Mouse (Mus musculus) ES-E14 (cell line): ENCODE data around the gene BC035044. TPM values are rescaled to one million over a fixed set of nuclear protein-coding genes. Genes with fewer than 3 reads are reported as not detected.
"Not testable (repeated sequence)": the region's sequence is repeated elsewhere in the genome, so short reads cannot be mapped to it uniquely, and the experiment has no call there.

Experiments
- DNase-seq: peaks from one replicate; pipeline ENCODE4 v3.0.0-alpha.2; 2013; ENCODE audit warnings: low read depth, low spot score
- H3K27ac ChIP-seq: 2 replicates; pipeline ENCODE4 v1.5.1; 2012; ENCODE audit warnings: low read depth, mild to moderate bottlenecking, low read length, moderate library complexity, mixed read lengths; ENCODE audit not compliant: poor library complexity, insufficient read depth, severe bottlenecking
- H3K36me3 ChIP-seq: 2 replicates; pipeline ENCODE4 v1.6.1; 2012; ENCODE audit warnings: mild to moderate bottlenecking, low read length, moderate library complexity, mixed read lengths; ENCODE audit not compliant: control insufficient read depth, poor library complexity, insufficient read depth, severe bottlenecking
- H3K4me1 ChIP-seq, 2 experiments: fragments of 150-350 bp in 1 of 2; sonication (generic) in 1 of 2; 2 replicates each; pipeline ENCODE4 v1.6.1; 2012; ENCODE audit warnings: low read length in 2 of 2, mild to moderate bottlenecking in 1 of 2, mixed read lengths in 1 of 2; ENCODE audit not compliant: control insufficient read depth in 2 of 2, insufficient read depth in 2 of 2, poor library complexity in 1 of 2
- H3K4me3 ChIP-seq, 2 experiments: fragments of 150-350 bp in 1 of 2; sonication (generic) in 1 of 2; 2 replicates each; pipeline ENCODE4 v1.5.1; 2012; ENCODE audit warnings: low read length in 2 of 2, low read depth in 1 of 2, mild to moderate bottlenecking in 1 of 2, mixed read lengths in 1 of 2; ENCODE audit not compliant: insufficient read depth in 1 of 2, poor library complexity in 1 of 2, severe bottlenecking in 1 of 2
- H3K9ac ChIP-seq: 2 replicates; pipeline ENCODE4 v1.6.1; 2012; ENCODE audit warnings: low read depth, mild to moderate bottlenecking, low read length, mixed read lengths; ENCODE audit not compliant: poor library complexity, insufficient read depth, severe bottlenecking
- H3K9me3 ChIP-seq: fragments of 150-350 bp; sonication (generic); 2 replicates; pipeline ENCODE4 v1.6.1; 2012; ENCODE audit warnings: low read depth, mild to moderate bottlenecking, low read length; ENCODE audit not compliant: control insufficient read depth, insufficient read depth
- CHD2 ChIP-seq: IDR thresholded peaks from 2 replicates; pipeline ENCODE4 v1.6.1; 2014; ENCODE audit warnings: mild to moderate bottlenecking, low read depth, low read length, inconsistent platforms
- HCFC1 ChIP-seq: IDR thresholded peaks from 2 replicates; pipeline ENCODE4 v1.6.1; 2012; ENCODE audit warnings: low read length, inconsistent platforms, borderline replicate concordance; ENCODE audit not compliant: insufficient read depth
- MAFK ChIP-seq: IDR thresholded peaks from 2 replicates; pipeline ENCODE4 v1.6.1; 2014; ENCODE audit warnings: mild to moderate bottlenecking, low read depth, low read length, inconsistent platforms; ENCODE audit not compliant: insufficient read depth
- ZC3H11A ChIP-seq: IDR thresholded peaks from 2 replicates; pipeline ENCODE4 v1.6.1; 2012; ENCODE audit warnings: low read depth, mild to moderate bottlenecking, inconsistent platforms, low read length, borderline replicate concordance
- ZNF384 ChIP-seq: IDR thresholded peaks from 2 replicates; pipeline ENCODE4 v1.6.1; 2012; ENCODE audit warnings: low read depth, low read length, inconsistent platforms
- in situ Hi-C, 2 experiments: fragments of 600-800 bp; cut with MboI; formaldehyde crosslinking; loops; one replicate each; pipeline ENCODE4 v1.15.1; 2025; ENCODE audit warnings: low sequenced_read_pairs in 2 of 2, inconsistent platforms in 1 of 2; ENCODE audit not compliant: unreplicated experiment in 2 of 2
- total RNA-seq: library from RNA; depleted of rRNA; stranded (reverse); fragments of 300-350 nt; gene quantifications from 2 replicates; pipeline ENCODE4 v1.2.3, GENCODE M21; 2012

Gene BC035044
- total RNA-seq, 1 experiment, result not detected

- no peak overlapping the region for H3K27ac ChIP-seq
- no peak overlapping the region for H3K9ac ChIP-seq
- H3K9me3 ChIP-seq, result no peaks in the 10 kb centered on the region
- H3K4me3 ChIP-seq, result no peak overlapping the region
- no peak for DNase-seq
- TF ChIP-seq ZNF384 (no peak), CHD2 (no peak), MAFK (no peak), ZC3H11A (no peak), HCFC1 (no peak)
- in situ Hi-C loops, result no loop called here
- no peaks in the 10 kb centered on the region for H3K36me3 ChIP-seq
- H3K4me1 ChIP-seq, result no peaks in the 10 kb centered on the region
These were observed 22.8 kb upstream of the BC035044 start for GRCm38 (mm10) chr6:128913598-128914254.

GRCm38 (mm10) chr6:128900796-128901552 is 10.0 kb upstream of the BC035044 start:
- H3K4me3 ChIP-seq, H3K9ac ChIP-seq, DNase-seq, H3K9me3 ChIP-seq, in situ Hi-C loops, H3K27ac ChIP-seq, H3K4me1 ChIP-seq, H3K36me3 ChIP-seq: not testable (repeated sequence)

GRCm38 (mm10) chr6:128900044-128900443 is 9.1 kb upstream of the BC035044 start:
- TF ChIP-seq HCFC1 (no peak), MAFK (no peak), CHD2 (no peak), ZC3H11A (no peak), ZNF384 (no peak)
- Histone ChIP-seq H3K4me3 (no peak overlapping the region), H3K36me3 (no peaks in the 10 kb centered on the region), H3K9me3 (no peaks in the 10 kb centered on the region), H3K4me1 (no peaks in the 10 kb centered on the region), H3K27ac (no peak overlapping the region), H3K9ac (no peak overlapping the region)
- no peak for DNase-seq
- in situ Hi-C loops, result no loop called here

- H3K9ac ChIP-seq, result no peak overlapping the region
- no peak for TF ChIP-seq ZNF384
- TF ChIP-seq CHD2, result no peak
- TF ChIP-seq MAFK, result no peak
- no peak for TF ChIP-seq ZC3H11A
- no peak for TF ChIP-seq HCFC1
- DNase-seq, result no peak
- H3K36me3 ChIP-seq, result no peaks in the 10 kb centered on the region
- in situ Hi-C loops, result no loop called here
- no peak overlapping the region for H3K4me3 ChIP-seq
- H3K9me3 ChIP-seq, result no peaks in the 10 kb centered on the region
- H3K4me1 ChIP-seq, result no peaks in the 10 kb centered on the region
- no peak overlapping the region for H3K27ac ChIP-seq
These were observed 4.6 kb upstream of the BC035044 start for GRCm38 (mm10) chr6:128895404-128896001.
